Mouse (Mus musculus) lung, embryonic 16.5 days (tissue): ENCODE measurements at regions not wholly inside any gene's neighbourhood (a gene's known extent, or its start where the extent isn't known, plus 50 kb on each side); places are given as distances from the start of the nearest gene placed in this dataset.

Experiments used
- ATAC-seq: fragments of 200-750 bp; cut with Nextera tagmentation; 2 replicates; pipeline ENCODE4 v1.8.0; 2017; ENCODE audit warnings: low read depth, mild to moderate bottlenecking, moderate library complexity
- H3K27ac ChIP-seq: fragments of 300-500 bp; sonication (generic); 2 replicates; pipeline ENCODE4 v1.5.1; 2014; ENCODE audit warnings: mild to moderate bottlenecking, control low read depth, low read length
- H3K27me3 ChIP-seq: fragments of 300-500 bp; sonication (generic); 2 replicates; pipeline ENCODE4 v1.6.1; 2014; ENCODE audit warnings: low read depth, low read length, mixed read lengths; ENCODE audit not compliant: control insufficient read depth, insufficient read depth
- H3K36me3 ChIP-seq: fragments of 300-500 bp; sonication (generic); 2 replicates; pipeline ENCODE4 v1.6.1; 2014; ENCODE audit warnings: low read length; ENCODE audit not compliant: control insufficient read depth, insufficient read depth
- H3K4me1 ChIP-seq: fragments of 300-500 bp; sonication (generic); replicated peaks from 2 replicates; pipeline ENCODE4 v1.6.1; 2014; ENCODE audit warnings: low read length, mixed read lengths; ENCODE audit not compliant: control insufficient read depth, insufficient read depth
- H3K4me2 ChIP-seq: fragments of 300-500 bp; sonication (generic); 2 replicates; pipeline ENCODE4 v1.6.1; 2014; ENCODE audit warnings: low read depth, low read length, control low read depth
- H3K4me3 ChIP-seq: fragments of 300-500 bp; sonication (generic); 2 replicates; pipeline ENCODE4 v1.5.1; 2014; ENCODE audit warnings: mild to moderate bottlenecking, low read length, control low read depth
- H3K9ac ChIP-seq: fragments of 300-500 bp; sonication (generic); 2 replicates; pipeline ENCODE4 v1.6.1; 2014; ENCODE audit warnings: low read length, control low read depth
- H3K9me3 ChIP-seq: fragments of 300-500 bp; sonication (generic); 2 replicates; pipeline ENCODE4 v1.6.1; 2016; ENCODE audit warnings: low read length; ENCODE audit not compliant: control insufficient read depth
- WGBS: fragments of 180-500 bp; shearing (Covaris S2); extraction: QIAGEN DNeasy Blood & Tissue Kit; methylation state at CpG from one replicate; pipeline ENCODE4 v1.1.7; 2014; 5-methylcytosine and 5-hydroxymethylcytosine counted together

DNA sequence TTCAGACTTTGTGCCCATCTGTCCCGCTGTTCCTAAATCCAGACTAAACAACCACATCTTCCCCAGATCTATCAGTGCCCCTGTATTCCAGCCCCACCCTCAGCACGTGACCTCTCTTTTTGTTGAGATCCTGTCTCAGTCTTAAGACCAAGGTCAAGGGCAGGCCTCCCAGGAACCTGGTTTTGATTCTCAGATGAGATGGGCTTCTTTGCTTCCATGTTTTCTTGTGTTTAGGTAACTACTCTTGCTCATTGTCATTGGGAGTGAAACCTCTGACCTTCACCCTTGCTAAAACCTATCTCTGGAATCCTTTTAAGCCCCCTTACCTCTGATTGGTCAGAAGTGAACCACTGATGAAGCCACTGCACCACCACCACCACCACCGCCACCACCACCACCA, 112.1 kb downstream of the Matn1 start:
- H3K4me3 ChIP-seq, result no peak overlapping the region
- 80% methylated on average over 3 of the region's 3 CpGs for WGBS
- H3K4me1 ChIP-seq, result no peaks in the 10 kb centered on the region
- H3K9me3 ChIP-seq, result no peaks in the 10 kb centered on the region
- H3K9ac ChIP-seq, result no peak overlapping the region
- no peak for ATAC-seq
- H3K4me2 ChIP-seq, result no peak overlapping the region
- no peaks in the 10 kb centered on the region for H3K36me3 ChIP-seq
- no peaks in the 10 kb centered on the region for H3K27me3 ChIP-seq
- H3K27ac ChIP-seq, result no peak overlapping the region

DNA sequence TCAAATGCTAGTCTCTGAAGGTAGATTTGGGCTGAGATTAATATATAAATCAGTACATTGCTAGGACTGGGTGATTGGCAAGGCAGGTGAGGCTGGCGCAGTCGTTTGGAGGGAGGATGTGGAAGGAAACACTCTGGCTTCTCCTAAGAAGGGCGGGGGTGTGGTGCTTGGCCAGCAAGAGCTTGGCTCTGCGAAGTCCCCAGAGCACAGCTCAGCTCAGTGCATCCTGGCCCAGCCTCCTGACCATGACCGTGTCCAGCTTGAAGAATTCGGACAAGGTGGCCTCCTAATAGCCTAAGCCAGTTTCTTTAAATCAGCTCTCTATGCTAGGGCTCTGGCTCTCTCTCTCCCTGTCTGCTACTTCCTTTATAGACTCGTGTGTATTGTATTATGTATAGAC, 115.4 kb downstream of the Matn1 start:
- Histone ChIP-seq H3K36me3 (no peaks in the 10 kb centered on the region), H3K27me3 (no peaks in the 10 kb centered on the region), H3K4me2 (no peak overlapping the region), H3K4me3 (no peak overlapping the region), H3K27ac (no peak overlapping the region), H3K9ac (no peak overlapping the region), H3K9me3 (no peaks in the 10 kb centered on the region), H3K4me1 (no peaks in the 10 kb centered on the region)
- 55% methylated on average over 7 of the region's 7 CpGs for WGBS
- ATAC-seq, result no peak

DNA sequence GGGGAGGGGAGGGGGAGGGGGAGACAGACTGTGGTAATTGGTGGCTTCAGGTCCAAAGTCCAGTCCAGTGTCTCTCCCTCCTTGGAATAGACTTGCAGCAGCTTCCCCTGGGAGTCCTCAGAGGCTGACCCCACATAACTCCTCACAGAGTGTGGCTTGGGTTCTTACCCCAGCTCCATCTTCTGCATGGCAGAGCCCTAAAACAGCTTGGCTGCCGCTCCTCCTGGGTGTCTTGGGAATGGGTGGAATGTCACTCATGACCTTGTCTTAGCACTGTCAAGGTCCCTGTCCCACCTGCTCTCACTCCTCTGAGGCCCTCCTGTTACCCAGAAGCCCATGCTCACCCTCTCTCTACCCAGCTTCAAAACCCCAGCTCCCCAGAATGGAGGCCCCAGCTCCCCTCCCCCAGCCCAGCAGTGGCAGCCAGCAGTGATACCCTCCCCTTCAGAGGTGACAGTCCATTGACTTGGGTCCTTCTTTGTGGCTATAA, 116.1 kb downstream of the Matn1 start:
- WGBS, result 38% methylated on average over 1 of the region's 1 CpGs
- H3K4me2 ChIP-seq, result no peak overlapping the region
- no peak overlapping the region for H3K4me3 ChIP-seq
- no peaks in the 10 kb centered on the region for H3K27me3 ChIP-seq
- no peaks in the 10 kb centered on the region for H3K4me1 ChIP-seq
- H3K9ac ChIP-seq, result no peak overlapping the region
- no peak overlapping the region for H3K27ac ChIP-seq
- H3K36me3 ChIP-seq, result no peaks in the 10 kb centered on the region
- no peak for ATAC-seq
- no peaks in the 10 kb centered on the region for H3K9me3 ChIP-seq

DNA sequence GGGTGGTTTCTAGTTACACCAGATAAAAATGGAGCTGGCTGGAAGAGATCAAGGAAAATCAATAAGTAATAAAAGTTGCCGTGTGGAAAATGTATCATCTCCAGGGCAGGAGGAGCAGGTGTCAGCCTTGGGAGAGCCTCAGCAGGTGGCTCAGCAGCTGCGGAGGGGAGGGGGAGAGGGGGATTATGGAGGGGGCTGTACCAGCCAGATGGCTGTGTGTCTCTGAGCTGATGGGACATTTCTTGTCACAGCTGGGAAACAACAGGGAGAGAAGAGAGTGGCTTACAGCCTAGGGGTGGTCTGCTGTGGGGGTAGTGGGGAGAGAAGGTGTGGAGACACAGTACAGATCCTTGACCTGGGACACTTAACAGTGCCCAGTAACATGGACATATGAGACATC, 116.5 kb downstream of the Matn1 start:
- H3K36me3 ChIP-seq, result no peaks in the 10 kb centered on the region
- no peak overlapping the region for H3K4me3 ChIP-seq
- no peak overlapping the region for H3K27ac ChIP-seq
- no peaks in the 10 kb centered on the region for H3K4me1 ChIP-seq
- no peak overlapping the region for H3K9ac ChIP-seq
- H3K27me3 ChIP-seq, result no peaks in the 10 kb centered on the region
- no peaks in the 10 kb centered on the region for H3K9me3 ChIP-seq
- no peak overlapping the region for H3K4me2 ChIP-seq
- WGBS, result 19% methylated on average over 2 of the region's 2 CpGs
- no peak for ATAC-seq

DNA sequence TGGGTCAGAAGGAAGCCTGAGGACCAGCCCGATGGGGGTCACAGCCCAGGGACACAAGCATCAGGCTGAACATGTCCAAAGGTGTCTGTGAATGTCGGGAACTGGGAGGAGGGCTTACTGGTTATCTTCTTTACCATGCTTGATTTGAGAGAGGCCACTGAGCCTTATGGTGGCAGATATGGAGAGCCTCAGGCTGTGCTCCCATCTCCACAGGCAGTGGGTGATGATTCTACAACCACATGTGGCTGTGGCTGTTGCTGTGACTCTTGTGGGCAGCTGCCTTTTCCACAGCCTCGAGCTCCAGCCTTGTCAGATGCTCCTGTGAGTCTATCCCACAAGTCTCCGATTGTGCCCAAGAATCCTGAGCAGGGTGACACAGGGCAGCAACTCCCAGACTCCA, 118.4 kb downstream of the Matn1 start:
- Histone ChIP-seq H3K4me1 (no peaks in the 10 kb centered on the region), H3K9ac (no peak overlapping the region), H3K4me2 (no peak overlapping the region), H3K36me3 (no peaks in the 10 kb centered on the region), H3K27me3 (no peaks in the 10 kb centered on the region), H3K4me3 (no peak overlapping the region), H3K9me3 (no peaks in the 10 kb centered on the region), H3K27ac (no peak overlapping the region)
- WGBS, result 52% methylated on average over 4 of the region's 4 CpGs
- no peak for ATAC-seq

DNA sequence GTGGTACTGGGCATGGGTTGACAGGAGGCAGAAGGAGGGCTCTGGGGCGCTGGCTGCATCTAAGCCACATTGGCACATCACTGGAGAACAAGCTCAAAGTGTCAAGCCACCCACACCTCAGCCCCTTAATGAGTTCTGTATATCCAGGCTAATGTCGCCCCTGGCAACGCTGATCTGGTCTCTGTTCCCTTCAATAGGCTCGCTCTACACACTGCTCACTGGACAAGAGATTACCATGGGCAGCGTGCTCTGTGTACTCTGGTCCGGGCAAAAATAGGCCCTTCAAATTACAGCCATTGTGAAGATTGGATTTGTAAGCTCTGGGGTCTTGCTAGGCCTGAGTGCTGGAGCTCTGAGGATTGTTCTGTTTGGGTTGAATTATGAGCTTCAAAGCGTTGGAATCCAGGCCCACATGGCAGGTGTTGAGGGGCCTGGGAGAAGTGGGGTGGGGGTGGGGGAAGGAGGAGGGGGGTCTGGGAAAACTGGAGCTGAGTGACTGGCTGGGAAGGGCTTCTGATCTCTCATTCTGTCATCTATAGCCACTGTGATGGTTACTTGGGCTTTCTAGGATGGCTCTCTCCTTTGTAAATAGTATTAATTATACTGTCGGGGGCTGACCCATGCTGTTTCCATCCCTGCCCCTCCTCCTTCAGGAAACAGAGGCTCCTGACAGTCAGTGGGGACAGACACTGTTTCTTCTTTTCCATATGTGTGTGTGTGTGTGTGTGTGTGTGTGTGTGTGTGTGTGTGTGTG, 122.2 kb downstream of the Matn1 start:
- H3K9me3 ChIP-seq, result no peaks in the 10 kb centered on the region
- no peaks in the 10 kb centered on the region for H3K27me3 ChIP-seq
- no peak overlapping the region for H3K27ac ChIP-seq
- H3K4me2 ChIP-seq, result no peak overlapping the region
- 51% methylated on average over 8 of the region's 8 CpGs for WGBS
- no peak overlapping the region for H3K9ac ChIP-seq
- no peak overlapping the region for H3K4me3 ChIP-seq
- H3K4me1 ChIP-seq, result no peaks in the 10 kb centered on the region; the same call in 1 of the 2 replicates
- no peaks in the 10 kb centered on the region for H3K36me3 ChIP-seq
- ATAC-seq, result no peak

DNA sequence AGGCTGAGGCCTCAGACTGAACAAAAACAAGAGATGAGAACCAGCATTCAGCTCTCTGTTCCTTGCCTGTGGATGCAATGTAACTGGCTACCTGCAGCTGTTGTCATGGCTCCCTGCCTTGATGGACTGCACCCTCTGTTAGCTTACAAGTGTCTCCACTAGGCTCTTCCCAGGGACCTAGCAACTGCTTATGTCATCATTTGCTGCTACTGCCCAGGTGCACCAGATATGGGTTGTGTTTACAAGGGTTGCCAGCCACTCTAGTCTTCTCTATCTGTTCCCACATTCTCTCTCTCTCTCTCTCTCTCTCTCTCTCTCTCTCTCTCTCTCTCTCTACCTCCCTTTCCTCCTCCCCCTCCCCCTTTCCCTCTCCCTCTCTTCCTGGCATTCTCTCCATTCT, 126.4 kb downstream of the Matn1 start:
- H3K4me2 ChIP-seq, result no peak overlapping the region
- no peak for ATAC-seq
- no peaks in the 10 kb centered on the region; the same call in 1 of the 2 replicates for H3K4me1 ChIP-seq
- H3K36me3 ChIP-seq, result no peaks in the 10 kb centered on the region
- no peak overlapping the region for H3K4me3 ChIP-seq
- H3K9ac ChIP-seq, result no peak overlapping the region
- H3K27ac ChIP-seq, result no peak overlapping the region
- H3K27me3 ChIP-seq, result no peaks in the 10 kb centered on the region
- no peaks in the 10 kb centered on the region for H3K9me3 ChIP-seq

DNA sequence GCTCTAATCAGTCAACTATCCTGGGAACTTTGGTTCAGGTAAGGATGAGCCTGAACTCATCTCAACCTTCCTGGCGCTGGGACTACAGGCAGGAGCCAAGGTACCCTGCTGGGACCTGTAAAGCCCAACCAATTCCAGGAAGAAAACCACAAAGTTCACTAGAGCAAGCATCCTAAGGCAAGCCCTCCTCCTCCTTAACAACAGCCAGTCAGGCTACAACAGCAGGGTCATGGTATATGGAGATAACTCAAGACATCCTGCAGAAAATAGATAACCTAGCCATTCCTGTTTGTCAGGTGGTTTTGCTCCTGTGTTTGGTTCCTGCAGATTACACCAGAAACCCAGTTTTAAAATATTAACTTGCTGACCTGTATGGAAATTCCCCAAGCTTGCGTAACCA, 128.4 kb downstream of the Matn1 start:
- no peak for ATAC-seq
- Histone ChIP-seq H3K4me1 (no peaks in the 10 kb centered on the region; the same call in 1 of the 2 replicates), H3K9ac (no peak overlapping the region), H3K27ac (no peak overlapping the region), H3K36me3 (no peaks in the 10 kb centered on the region), H3K27me3 (no peaks in the 10 kb centered on the region), H3K4me2 (no peak overlapping the region), H3K9me3 (no peaks in the 10 kb centered on the region), H3K4me3 (no peak overlapping the region)
- WGBS, result 82% methylated on average over 2 of the region's 2 CpGs

DNA sequence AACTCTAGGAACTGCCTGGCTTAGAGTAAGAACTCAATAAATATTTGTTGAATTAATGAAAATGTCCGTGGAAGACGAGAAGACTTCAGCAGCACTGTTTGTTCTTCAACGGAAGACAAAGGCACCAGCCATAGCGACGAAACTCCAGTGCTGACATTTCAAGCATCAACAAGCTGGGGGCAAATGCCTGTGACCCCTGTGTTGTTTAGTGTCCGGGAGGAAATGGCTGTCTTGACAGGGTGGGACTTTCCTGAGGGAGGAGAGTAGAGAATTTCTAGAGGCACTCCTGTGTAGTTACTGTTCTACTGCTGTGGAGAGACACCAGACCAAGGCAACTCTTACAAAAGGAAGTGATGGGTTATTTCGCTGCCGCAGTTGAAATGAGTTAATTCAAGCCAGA, 129.2 kb downstream of the Matn1 start:
- Histone ChIP-seq H3K27ac (no peak overlapping the region), H3K9ac (no peak overlapping the region), H3K4me3 (no peak overlapping the region), H3K4me2 (no peak overlapping the region), H3K27me3 (no peaks in the 10 kb centered on the region), H3K4me1 (no peaks in the 10 kb centered on the region; the same call in 1 of the 2 replicates), H3K9me3 (no peaks in the 10 kb centered on the region), H3K36me3 (no peaks in the 10 kb centered on the region)
- ATAC-seq, result no peak
- WGBS, result 20% methylated on average over 8 of the region's 8 CpGs
